Mouse (Mus musculus) thymus, adult 2 months (tissue): ENCODE results near the gene Sec1.

ENCODE experiments used
- CTCF ChIP-seq: fragments of 200-500 bp; IDR thresholded peaks from 2 replicates; pipeline ENCODE4 v1.5.1; 2012; ENCODE audit warnings: mild to moderate bottlenecking, control low read depth, low read length, moderate library complexity, borderline replicate concordance; ENCODE audit not compliant: control insufficient read depth, poor library complexity, insufficient read depth; ENCODE audit errors: extremely low read depth
- POLR2A ChIP-seq: fragments of 200-500 bp; IDR thresholded peaks from 2 replicates; pipeline ENCODE4 v1.6.1; 2012; ENCODE audit warnings: mild to moderate bottlenecking, low read length, control low read depth, moderate library complexity; ENCODE audit not compliant: control insufficient read depth, poor library complexity, insufficient read depth; ENCODE audit errors: extremely low read depth

GRCm38 (mm10) chr7:45642503-45643255 is 51.5 kb downstream of the Sec1 start:
- TF ChIP-seq POLR2A (no peak), CTCF (no peak)
